Mouse (Mus musculus): ENCODE data around the gene Ezh1. TPM values are rescaled to one million over a fixed set of nuclear protein-coding genes. Genes with fewer than 3 reads are reported as not detected.

The Ezh1 gene
- polyA plus RNA-seq, 1 experiment = 44.8 TPM

GRCm38 (mm10) chr11:101233240-101233639 lies 7.0 kb upstream of the Ezh1 start:
- WGBS = 57% methylated on average over 1 of the region's 1 CpGs
- no peak for DNase-seq
- no peaks in the 10 kb centered on the region for H3K27me3 ChIP-seq (replicated peaks; ENCODE audit: control insufficient read depth, insufficient read depth, low read length)
- H3K4me3 ChIP-seq (ENCODE audit: insufficient read depth, low read depth, low read length) = no peak overlapping the region
- TF ChIP-seq POLR2A (IDR thresholded peaks at IDR 0.05; ENCODE audit: low read depth, low read length) (no peak), CTCF (conservative IDR thresholded peaks at IDR 0.05; ENCODE audit: insufficient read depth, insufficient read length, low read depth, low read length) (no peak)
- H3K36me3 ChIP-seq (ENCODE audit: control insufficient read depth, insufficient read depth, low read length) = no peaks in the 10 kb centered on the region
- H3K4me1 ChIP-seq (ENCODE audit: control insufficient read depth, insufficient read depth, low read length) = peaks cover 27% of the 10 kb centered on the region; the same call in 1 of the 2 replicates
- peak overlapping the region; percentile 12; the same call in 1 of the 2 replicates for H3K27ac ChIP-seq (ENCODE audit: insufficient read depth, low read depth, low read length)

GRCm38 (mm10) chr11:101232010-101232839 lies 6.0 kb upstream of the Ezh1 start:
- WGBS = 39% methylated on average over 6 of the region's 6 CpGs
- Histone ChIP-seq H3K27ac (ENCODE audit: insufficient read depth, low read depth, low read length) (peak overlapping the region; percentile 97), H3K4me1 (ENCODE audit: control insufficient read depth, insufficient read depth, low read length) (peaks cover 27% of the 10 kb centered on the region; the same call in 1 of the 2 replicates), H3K36me3 (ENCODE audit: control insufficient read depth, insufficient read depth, low read length) (no peaks in the 10 kb centered on the region), H3K4me3 (ENCODE audit: insufficient read depth, low read depth, low read length) (peak overlapping the region; percentile 35), H3K27me3 (replicated peaks; ENCODE audit: control insufficient read depth, insufficient read depth, low read length) (no peaks in the 10 kb centered on the region)
- no peak for TF ChIP-seq POLR2A (IDR thresholded peaks at IDR 0.05; ENCODE audit: low read depth, low read length)
- no peak for TF ChIP-seq CTCF (conservative IDR thresholded peaks at IDR 0.05; ENCODE audit: insufficient read depth, insufficient read length, low read depth, low read length)
- peak; percentile 66 for DNase-seq

GRCm38 (mm10) chr11:101230991-101231871 lies 5.0 kb upstream of the Ezh1 start:
- H3K4me3 ChIP-seq (ENCODE audit: insufficient read depth, low read depth, low read length) = peak overlapping the region; percentile 35
- peaks cover 27% of the 10 kb centered on the region; the same call in 1 of the 2 replicates for H3K4me1 ChIP-seq (ENCODE audit: control insufficient read depth, insufficient read depth, low read length)
- peak; percentile 88 for DNase-seq
- WGBS = 4% methylated on average over 18 of the region's 18 CpGs
- no peaks in the 10 kb centered on the region for H3K27me3 ChIP-seq (replicated peaks; ENCODE audit: control insufficient read depth, insufficient read depth, low read length)
- TF ChIP-seq POLR2A (IDR thresholded peaks at IDR 0.05; ENCODE audit: low read depth, low read length) (peak; percentile 26), CTCF (conservative IDR thresholded peaks at IDR 0.05; ENCODE audit: insufficient read depth, insufficient read length, low read depth, low read length) (no peak)
- peak overlapping the region; percentile 97 for H3K27ac ChIP-seq (ENCODE audit: insufficient read depth, low read depth, low read length)
- H3K36me3 ChIP-seq (ENCODE audit: control insufficient read depth, insufficient read depth, low read length) = no peaks in the 10 kb centered on the region

GRCm38 (mm10) chr11:101230526-101230925 lies 4.3 kb upstream of the Ezh1 start:
- Histone ChIP-seq H3K36me3 (ENCODE audit: control insufficient read depth, insufficient read depth, low read length) (no peaks in the 10 kb centered on the region), H3K27ac (ENCODE audit: insufficient read depth, low read depth, low read length) (peak overlapping the region; percentile 97), H3K4me1 (ENCODE audit: control insufficient read depth, insufficient read depth, low read length) (peaks cover 28% of the 10 kb centered on the region; the same call in 1 of the 2 replicates), H3K27me3 (replicated peaks; ENCODE audit: control insufficient read depth, insufficient read depth, low read length) (no peaks in the 10 kb centered on the region), H3K4me3 (ENCODE audit: insufficient read depth, low read depth, low read length) (0 out of 2 replicates have a peak overlapping the region, but pooled peaks have one; percentile 10)
- TF ChIP-seq CTCF (conservative IDR thresholded peaks at IDR 0.05; ENCODE audit: insufficient read depth, insufficient read length, low read depth, low read length) (no peak), POLR2A (IDR thresholded peaks at IDR 0.05; ENCODE audit: low read depth, low read length) (no peak)
- peak; percentile 71 for DNase-seq
- 28% methylated on average over 5 of the region's 5 CpGs for WGBS

- WGBS = 38% methylated on average over 2 of the region's 2 CpGs
- no peaks in the 10 kb centered on the region for H3K27me3 ChIP-seq (replicated peaks; ENCODE audit: control insufficient read depth, insufficient read depth, low read length)
- H3K4me3 ChIP-seq (ENCODE audit: insufficient read depth, low read depth, low read length) = no peak overlapping the region
- no peaks in the 10 kb centered on the region for H3K36me3 ChIP-seq (ENCODE audit: control insufficient read depth, insufficient read depth, low read length)
- peak overlapping the region; percentile 97 for H3K27ac ChIP-seq (ENCODE audit: insufficient read depth, low read depth, low read length)
- H3K4me1 ChIP-seq (ENCODE audit: control insufficient read depth, insufficient read depth, low read length) = peaks cover 32% of the 10 kb centered on the region; the same call in 1 of the 2 replicates
- peak; percentile 38 for DNase-seq
- no peak for TF ChIP-seq CTCF (conservative IDR thresholded peaks at IDR 0.05; ENCODE audit: insufficient read depth, insufficient read length, low read depth, low read length)
- TF ChIP-seq POLR2A (IDR thresholded peaks at IDR 0.05; ENCODE audit: low read depth, low read length) = no peak
These were observed 3.8 kb upstream of the Ezh1 start for GRCm38 (mm10) chr11:101230061-101230511.

- WGBS = 55% methylated on average over 8 of the region's 8 CpGs
- no peak for TF ChIP-seq CTCF (conservative IDR thresholded peaks at IDR 0.05; ENCODE audit: insufficient read depth, insufficient read length, low read depth, low read length)
- no peak for TF ChIP-seq POLR2A (IDR thresholded peaks at IDR 0.05; ENCODE audit: low read depth, low read length)
- Histone ChIP-seq H3K4me3 (ENCODE audit: insufficient read depth, low read depth, low read length) (no peak overlapping the region), H3K36me3 (ENCODE audit: control insufficient read depth, insufficient read depth, low read length) (no peaks in the 10 kb centered on the region), H3K27me3 (replicated peaks; ENCODE audit: control insufficient read depth, insufficient read depth, low read length) (no peaks in the 10 kb centered on the region), H3K27ac (ENCODE audit: insufficient read depth, low read depth, low read length) (peak overlapping the region; percentile 97), H3K4me1 (ENCODE audit: control insufficient read depth, insufficient read depth, low read length) (peaks cover 32% of the 10 kb centered on the region; the same call in 1 of the 2 replicates)
- peak; percentile 36 for DNase-seq
These were observed 3.2 kb upstream of the Ezh1 start for GRCm38 (mm10) chr11:101229361-101229900.
